Mouse (Mus musculus) erythroblast, embryonic 14.5 days (primary cell): ENCODE data around the gene Krtap4-1. TPM values are rescaled to one million over a fixed set of nuclear protein-coding genes. Genes with fewer than 3 reads are reported as not detected.

Source experiments
- H3K27me3 ChIP-seq: 2 replicates; pipeline ENCODE4 v1.6.1; 2012; ENCODE audit warnings: inconsistent platforms; ENCODE audit not compliant: control insufficient read depth
- H3K36me3 ChIP-seq: 2 replicates; pipeline ENCODE4 v1.6.1; 2012; ENCODE audit warnings: mild to moderate bottlenecking, inconsistent platforms; ENCODE audit not compliant: control insufficient read depth
- H3K4me1 ChIP-seq: 2 replicates; pipeline ENCODE4 v1.6.1; 2012; ENCODE audit warnings: inconsistent platforms; ENCODE audit not compliant: control insufficient read depth
- H3K4me3 ChIP-seq: replicated peaks from 2 replicates; pipeline ENCODE3; 2012; ENCODE audit warnings: moderate library complexity, mild to moderate bottlenecking, inconsistent platforms
- H3K9me3 ChIP-seq: 2 replicates; pipeline ENCODE4 v1.6.1; 2012; ENCODE audit warnings: low read length, inconsistent platforms, mixed read lengths; ENCODE audit not compliant: control insufficient read depth
- GATA1 ChIP-seq: IDR thresholded peaks from 2 replicates; pipeline ENCODE4 v1.6.1; 2012; ENCODE audit warnings: low read length, inconsistent platforms, mixed read lengths
- TAL1 ChIP-seq: IDR thresholded peaks from 3 replicates; pipeline ENCODE4 v1.6.1; 2012; ENCODE audit warnings: low read length, inconsistent platforms, mixed read lengths
- polyA plus RNA-seq: library from polyadenylated mRNA; stranded (reverse); fragments of >175 nt; gene quantifications from 2 replicates; pipeline ENCODE4 v1.2.3, GENCODE M21; 2012

The Krtap4-1 gene
- polyA plus RNA-seq, 1 experiment, result not detected

DNA sequence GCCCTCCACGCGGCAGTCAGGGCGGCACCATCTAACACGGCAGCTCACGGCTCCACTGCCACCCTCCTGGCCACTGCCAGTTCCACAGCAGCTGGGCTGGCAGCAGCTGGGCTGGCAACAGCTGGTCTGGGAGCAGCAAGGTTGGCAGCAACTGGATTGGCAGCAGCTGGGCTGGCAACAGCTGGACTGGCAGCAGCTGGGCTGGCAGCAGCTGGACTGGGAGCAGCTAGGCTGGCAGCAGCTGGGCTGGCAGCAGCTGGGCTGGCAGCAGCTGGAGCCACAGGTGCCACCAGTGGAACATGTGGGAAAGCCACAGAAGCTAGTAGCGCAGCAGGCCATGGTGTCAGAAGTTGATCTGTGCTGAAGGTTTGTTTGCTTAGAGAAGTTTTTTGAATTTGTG, 37.1 kb downstream of the Krtap4-1 start, which contains the start of gene Krtap1-3:
TSS of gene Krtap1-3 (minus strand) at position 359 of the 400 bp plus-strand sequence.
- Histone ChIP-seq H3K9me3 (peaks cover 2% of the 10 kb centered on the region; the same call in 1 of the 2 replicates), H3K4me1 (no peaks in the 10 kb centered on the region), H3K36me3 (no peaks in the 10 kb centered on the region), H3K4me3 (no peak within 1 kb of the TSS), H3K27me3 (no peaks in the 10 kb centered on the region)
- TF ChIP-seq TAL1 (no peak), GATA1 (no peak)

DNA sequence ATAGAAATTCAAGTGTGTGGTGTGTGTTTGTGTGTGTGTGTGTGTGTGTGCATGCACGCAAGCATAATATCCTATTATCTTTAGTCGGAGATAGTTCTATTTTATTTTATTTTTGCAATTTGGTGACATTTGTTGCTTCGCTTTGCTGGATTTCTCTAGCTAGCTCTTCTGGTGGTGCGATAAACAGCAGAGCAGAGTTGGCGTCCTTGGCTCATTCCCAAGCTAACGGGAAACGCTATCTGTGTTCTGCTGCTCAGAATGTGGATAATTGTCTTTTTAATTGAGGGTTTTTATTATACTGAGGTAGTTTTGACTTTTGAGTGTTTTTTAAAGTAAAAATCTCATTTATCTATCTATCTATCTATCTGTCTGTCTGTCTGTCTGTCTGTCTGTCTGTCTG, 42.9 kb downstream of the Krtap4-1 start:
- Histone ChIP-seq H3K4me1 (no peaks in the 10 kb centered on the region), H3K4me3 (no peak overlapping the region), H3K36me3 (no peaks in the 10 kb centered on the region), H3K9me3 (peaks cover 3% of the 10 kb centered on the region), H3K27me3 (no peaks in the 10 kb centered on the region)
- TF ChIP-seq GATA1 (no peak), TAL1 (no peak)

DNA sequence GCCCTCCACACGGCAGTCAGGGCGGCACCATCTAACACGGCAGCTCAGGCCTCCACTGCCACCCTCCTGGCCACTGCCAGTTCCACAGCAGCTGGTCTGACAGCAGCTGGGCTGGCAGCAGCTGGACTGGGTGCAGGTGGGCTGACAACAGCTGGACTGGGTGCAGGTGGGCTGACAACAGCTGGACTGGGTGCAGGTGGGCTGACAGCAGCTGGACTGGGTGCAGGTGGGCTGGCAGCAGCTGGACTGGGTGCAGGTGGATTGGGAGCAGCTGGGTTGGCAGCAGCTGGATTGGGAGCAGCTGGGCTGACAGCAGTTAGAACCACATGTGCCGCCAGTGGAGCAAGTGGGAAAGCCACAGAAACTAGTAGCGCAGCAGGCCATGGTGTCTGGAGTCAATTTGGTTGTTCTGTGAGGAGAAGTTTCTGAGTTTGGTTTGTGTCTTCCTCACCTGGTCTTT, 44.8 kb downstream of the Krtap4-1 start, which contains the start of gene Krtap1-4:
TSS of gene Krtap1-4 (minus strand) at position 410 of the 460 bp plus-strand sequence.
- no peak within 1 kb of the TSS for H3K4me3 ChIP-seq
- H3K9me3 ChIP-seq, result peaks cover 3% of the 10 kb centered on the region
- no peaks in the 10 kb centered on the region for H3K4me1 ChIP-seq
- TF ChIP-seq GATA1 (no peak), TAL1 (no peak)
- no peaks in the 10 kb centered on the region for H3K27me3 ChIP-seq
- H3K36me3 ChIP-seq, result no peaks in the 10 kb centered on the region

DNA sequence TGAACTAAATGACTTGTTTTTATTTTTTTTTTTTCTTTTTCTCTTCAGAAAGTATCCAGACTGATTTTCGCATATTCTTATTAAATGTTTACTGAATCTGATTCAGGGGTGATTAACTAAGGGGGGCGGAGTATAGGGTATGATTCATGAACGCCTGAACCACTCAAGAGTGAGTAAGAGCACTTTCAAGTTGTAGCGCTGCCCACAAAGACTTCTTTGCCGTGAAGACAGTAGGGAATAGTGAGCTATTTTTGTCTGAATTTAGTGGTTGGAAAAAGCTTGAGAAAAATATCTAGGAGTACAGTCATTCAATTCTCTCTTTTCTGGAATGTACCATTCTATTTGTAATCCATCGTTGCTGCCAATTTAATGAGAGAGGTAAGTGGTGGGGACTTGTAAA, 46.5 kb downstream of the Krtap4-1 start:
- Histone ChIP-seq H3K4me3 (no peak overlapping the region), H3K36me3 (no peaks in the 10 kb centered on the region), H3K9me3 (peaks cover 3% of the 10 kb centered on the region), H3K4me1 (no peaks in the 10 kb centered on the region), H3K27me3 (no peaks in the 10 kb centered on the region)
- no peak for TF ChIP-seq TAL1
- no peak for TF ChIP-seq GATA1

DNA sequence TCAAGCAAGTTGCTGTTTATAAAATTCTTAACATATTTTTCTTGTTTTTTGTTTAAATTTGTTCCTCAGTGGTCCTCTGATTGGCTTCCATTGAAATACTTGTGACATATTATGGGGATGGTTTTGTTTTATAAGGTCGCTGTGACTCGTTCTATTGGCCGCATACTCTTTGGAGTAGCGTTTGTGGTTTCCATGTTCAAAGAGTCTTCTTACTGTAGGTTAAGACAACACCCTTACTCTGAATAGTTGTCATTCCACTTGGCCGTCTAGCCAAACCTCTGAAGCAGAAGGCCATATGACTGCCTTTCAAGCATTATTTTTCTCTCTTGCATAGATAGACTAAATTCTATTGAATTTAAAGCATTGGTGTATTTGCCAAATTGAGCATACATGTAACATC, 47.0 kb downstream of the Krtap4-1 start:
- H3K27me3 ChIP-seq, result no peaks in the 10 kb centered on the region
- TF ChIP-seq TAL1, result no peak
- no peak for TF ChIP-seq GATA1
- H3K4me3 ChIP-seq, result no peak overlapping the region
- peaks cover 3% of the 10 kb centered on the region for H3K9me3 ChIP-seq
- no peaks in the 10 kb centered on the region for H3K4me1 ChIP-seq
- H3K36me3 ChIP-seq, result no peaks in the 10 kb centered on the region

DNA sequence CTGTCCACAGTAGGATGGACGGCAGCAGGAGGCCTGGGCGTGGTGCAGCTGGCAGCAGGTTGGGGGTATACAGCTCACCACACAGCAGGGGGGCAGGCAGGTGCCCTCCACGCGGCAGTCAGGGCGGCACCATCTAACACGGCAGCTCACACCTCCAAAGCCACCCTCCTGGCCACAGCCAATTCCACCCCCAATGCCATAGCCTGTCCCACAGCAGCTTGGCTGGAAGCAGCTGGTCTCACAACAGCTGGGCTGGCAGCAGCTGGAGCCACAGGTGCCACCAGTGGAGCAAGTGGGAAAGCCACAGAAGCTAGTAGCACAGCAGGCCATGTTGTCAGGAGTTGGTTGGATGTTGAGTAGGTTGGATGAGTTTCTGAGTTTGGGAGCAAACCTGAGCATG, 47.4 kb downstream of the Krtap4-1 start, which contains the start of gene Krtap1-5:
TSS of gene Krtap1-5 (minus strand) at position 381 of the 400 bp plus-strand sequence.
- TF ChIP-seq TAL1, result no peak
- TF ChIP-seq GATA1, result no peak
- Histone ChIP-seq H3K4me1 (no peaks in the 10 kb centered on the region), H3K27me3 (no peaks in the 10 kb centered on the region), H3K36me3 (no peaks in the 10 kb centered on the region), H3K9me3 (peaks cover 3% of the 10 kb centered on the region), H3K4me3 (no peak within 1 kb of the TSS)

Other genes starting within 250 kb of the Krtap4-1 start
- 0.22 and 0.51 TPM in 2 replicates for gene Krt10, start 238.9 kb downstream of the Krtap4-1 start, polyA plus RNA-seq
- gene Krt12, start 206.0 kb downstream of the Krtap4-1 start, polyA plus RNA-seq, result not detected in 2 replicates
- not detected in 2 replicates for gene Krt20, start 190.1 kb downstream of the Krtap4-1 start, polyA plus RNA-seq
- not detected in 2 replicates for gene Krt23, start 135.1 kb downstream of the Krtap4-1 start, polyA plus RNA-seq
- gene Krt39, start 106.9 kb downstream of the Krtap4-1 start, polyA plus RNA-seq, result not detected in 2 replicates
- gene Krt40, start 85.1 kb downstream of the Krtap4-1 start, polyA plus RNA-seq, result not detected in 2 replicates
- gene Krtap3-3, start 77.4 kb downstream of the Krtap4-1 start, polyA plus RNA-seq, result not detected in 2 replicates
- gene Krtap3-2, start 71.4 kb downstream of the Krtap4-1 start, polyA plus RNA-seq, result not detected in 2 replicates
- not detected in 2 replicates for gene Gm11939, start 68.8 kb downstream of the Krtap4-1 start, polyA plus RNA-seq
- gene Krtap3-1, start 61.6 kb downstream of the Krtap4-1 start, polyA plus RNA-seq, result not detected in 2 replicates
- not detected in 2 replicates for gene Krtap1-5, start 47.2 kb downstream of the Krtap4-1 start, polyA plus RNA-seq
- gene Krtap1-4, start 44.6 kb downstream of the Krtap4-1 start, polyA plus RNA-seq, result not detected in 2 replicates
- not detected in 2 replicates for gene Krtap1-3, start 36.9 kb downstream of the Krtap4-1 start, polyA plus RNA-seq
- gene Krtap9-3, start 30.1 kb downstream of the Krtap4-1 start, polyA plus RNA-seq, result not detected in 2 replicates
- gene Gm11938, start 24.9 kb downstream of the Krtap4-1 start, polyA plus RNA-seq, result not detected in 2 replicates
- not detected in 2 replicates for gene Gm11937, start 18.0 kb downstream of the Krtap4-1 start, polyA plus RNA-seq
- not detected in 2 replicates for gene Krtap2-4, start 13.4 kb downstream of the Krtap4-1 start, polyA plus RNA-seq
- gene Gm11562, start 7.8 kb downstream of the Krtap4-1 start, polyA plus RNA-seq, result not detected in 2 replicates
- gene Krtap4-2, start 6.8 kb upstream of the Krtap4-1 start, polyA plus RNA-seq, result not detected in 2 replicates
- gene Krtap4-7, start 15.9 kb upstream of the Krtap4-1 start, polyA plus RNA-seq, result not detected in 2 replicates
- gene Gm11555, start 22.0 kb upstream of the Krtap4-1 start, polyA plus RNA-seq, result not detected in 2 replicates
- not detected in 2 replicates for gene Gm11563, start 30.7 kb upstream of the Krtap4-1 start, polyA plus RNA-seq
- gene Krtap4-6, start 37.7 kb upstream of the Krtap4-1 start, polyA plus RNA-seq, result not detected in 2 replicates
- gene Gm14190, start 62.5 kb upstream of the Krtap4-1 start, polyA plus RNA-seq, result not detected in 2 replicates
- gene Gm14180, start 106.1 kb upstream of the Krtap4-1 start, polyA plus RNA-seq, result not detected in 2 replicates
- not detected in 2 replicates for gene Gm11595, start 144.7 kb upstream of the Krtap4-1 start, polyA plus RNA-seq
- not detected in 2 replicates for gene Krtap4-8, start 152.5 kb upstream of the Krtap4-1 start, polyA plus RNA-seq
- gene Krtap4-9, start 157.0 kb upstream of the Krtap4-1 start, polyA plus RNA-seq, result not detected in 2 replicates
- not detected in 2 replicates for gene Gm11596, start 165.2 kb upstream of the Krtap4-1 start, polyA plus RNA-seq
- gene Gm11569, start 170.7 kb upstream of the Krtap4-1 start, polyA plus RNA-seq, result not detected in 2 replicates
- gene Gm11554, start 176.2 kb upstream of the Krtap4-1 start, polyA plus RNA-seq, result not detected in 2 replicates
- gene Krtap4-13, start 181.7 kb upstream of the Krtap4-1 start, polyA plus RNA-seq, result not detected in 2 replicates
- not detected in 2 replicates for gene Gm11564, start 187.4 kb upstream of the Krtap4-1 start, polyA plus RNA-seq
- not detected in 2 replicates for gene 2300003K06Rik, start 209.8 kb upstream of the Krtap4-1 start, polyA plus RNA-seq
- gene Krtap4-16, start 223.4 kb upstream of the Krtap4-1 start, polyA plus RNA-seq, result not detected in 2 replicates
- gene Gm11568, start 229.7 kb upstream of the Krtap4-1 start, polyA plus RNA-seq, result 0.04 TPM in 1 of 2 replicates, not detected in the other
- gene Gm11559, start 236.2 kb upstream of the Krtap4-1 start, polyA plus RNA-seq, result not detected in 2 replicates
- not detected in 2 replicates for gene Krtap9-1, start 245.2 kb upstream of the Krtap4-1 start, polyA plus RNA-seq